Mouse (Mus musculus) heart, embryonic 12.5 days (tissue): ENCODE measurements around the gene Syt8. TPM values are rescaled to one million over a fixed set of nuclear protein-coding genes. Genes with fewer than 3 reads are reported as not detected.
A peak's percentile ranks its signal among the peaks of the same experiment; 100 is the strongest.

ENCODE experiments used
- ATAC-seq: fragments of 200-750 bp; cut with Nextera tagmentation; 2 replicates; pipeline ENCODE4 v1.8.0; 2017; ENCODE audit warnings: moderate TSS enrichment, moderate library complexity; ENCODE audit not compliant: insufficient number of reproducible peaks, low FRiP score
- H3K27ac ChIP-seq: fragments of 300-500 bp; sonication (generic); 2 replicates; pipeline ENCODE4 v1.5.1; 2016; ENCODE audit warnings: mild to moderate bottlenecking, moderate library complexity; ENCODE audit not compliant: poor library complexity, severe bottlenecking
- H3K27me3 ChIP-seq: fragments of 300-500 bp; sonication (generic); replicated peaks from 2 replicates; pipeline ENCODE4 v1.6.1; 2016; ENCODE audit warnings: mild to moderate bottlenecking, moderate library complexity
- H3K36me3 ChIP-seq: fragments of 300-500 bp; sonication (generic); 2 replicates; pipeline ENCODE4 v1.6.1; 2016; ENCODE audit warnings: mild to moderate bottlenecking, moderate library complexity
- H3K4me1 ChIP-seq: fragments of 300-500 bp; sonication (generic); replicated peaks from 2 replicates; pipeline ENCODE4 v1.6.1; 2016; ENCODE audit warnings: mild to moderate bottlenecking
- H3K4me2 ChIP-seq: fragments of 300-500 bp; sonication (generic); 2 replicates; pipeline ENCODE4 v1.6.1; 2016; ENCODE audit warnings: mild to moderate bottlenecking, moderate library complexity
- H3K4me3 ChIP-seq: fragments of 300-500 bp; sonication (generic); 2 replicates; pipeline ENCODE4 v1.5.1; 2016; ENCODE audit warnings: mild to moderate bottlenecking
- H3K9ac ChIP-seq: fragments of 300-500 bp; sonication (generic); 2 replicates; pipeline ENCODE4 v1.6.1; 2016; ENCODE audit warnings: mild to moderate bottlenecking, moderate library complexity
- H3K9me3 ChIP-seq: fragments of 300-500 bp; sonication (generic); replicated peaks from 2 replicates; pipeline ENCODE4 v1.6.1; 2016; ENCODE audit warnings: mild to moderate bottlenecking, moderate library complexity
- WGBS: fragments of 180-500 bp; shearing (Covaris S2); methylation state at CpG from one replicate; pipeline ENCODE4 v1.1.7; 2016; 5-methylcytosine and 5-hydroxymethylcytosine counted together
- polyA plus RNA-seq: library from polyadenylated mRNA; unstranded; fragments of >200 nt; fragmentation: Nextera tagmentation; extraction: Ambion mirVana; gene quantifications from 2 replicates; pipeline ENCODE4 v1.2.1, GENCODE M21; 2016

The Syt8 gene
- polyA plus RNA-seq: 0.28 and 0.57 TPM in 2 replicates

DNA sequence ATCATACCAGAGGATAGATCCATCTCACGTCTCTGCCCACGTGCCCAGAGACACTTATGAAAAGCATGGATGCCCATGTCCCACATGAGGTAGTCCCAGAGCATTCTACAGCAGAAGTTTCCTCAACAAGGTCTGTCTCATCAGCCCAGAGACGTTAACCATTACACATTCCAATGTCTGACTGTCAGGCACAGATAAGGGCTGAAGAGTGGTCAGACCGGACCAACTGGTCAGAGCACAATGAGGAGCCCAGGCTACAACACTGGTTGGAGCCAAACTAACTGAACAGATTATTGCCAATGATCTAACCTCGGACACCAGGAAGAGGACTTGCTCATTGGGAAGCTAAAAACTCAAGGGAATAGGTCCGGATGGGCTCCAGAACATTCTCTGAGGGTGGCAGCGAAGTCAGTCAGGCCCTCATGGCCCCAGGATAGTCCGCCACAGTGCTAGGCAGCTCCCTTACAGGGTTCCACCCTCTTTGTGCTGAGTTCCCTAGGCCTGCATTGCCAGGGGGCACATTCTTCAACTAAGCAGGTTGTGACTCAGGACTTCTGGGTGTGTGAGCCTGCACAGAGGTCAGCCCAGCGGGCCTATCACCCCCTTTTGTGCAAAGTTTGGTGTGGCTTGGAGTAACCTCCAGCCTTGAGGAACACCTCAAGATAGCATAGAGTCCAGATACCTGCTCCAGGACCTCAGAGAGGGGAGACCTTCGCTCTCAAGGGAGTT lies at the start of gene Syt8:
Syt8 (plus strand) TSS at position 714 of the 729 bp plus-strand sequence.
- peaks cover 38% of the 10 kb centered on the region for H3K4me1 ChIP-seq
- H3K27ac ChIP-seq: peak within 1 kb of the TSS; percentile 57
- H3K9me3 ChIP-seq: no peaks in the 10 kb centered on the region
- no peak for ATAC-seq
- H3K36me3 ChIP-seq: no peaks in the 10 kb centered on the region
- H3K27me3 ChIP-seq: no peaks in the 10 kb centered on the region
- H3K4me3 ChIP-seq: no peak within 1 kb of the TSS
- H3K4me2 ChIP-seq: no peak within 1 kb of the TSS
- peak within 1 kb of the TSS; percentile 51 for H3K9ac ChIP-seq
- WGBS: 66% methylated on average over 10 of the region's 10 CpGs

DNA sequence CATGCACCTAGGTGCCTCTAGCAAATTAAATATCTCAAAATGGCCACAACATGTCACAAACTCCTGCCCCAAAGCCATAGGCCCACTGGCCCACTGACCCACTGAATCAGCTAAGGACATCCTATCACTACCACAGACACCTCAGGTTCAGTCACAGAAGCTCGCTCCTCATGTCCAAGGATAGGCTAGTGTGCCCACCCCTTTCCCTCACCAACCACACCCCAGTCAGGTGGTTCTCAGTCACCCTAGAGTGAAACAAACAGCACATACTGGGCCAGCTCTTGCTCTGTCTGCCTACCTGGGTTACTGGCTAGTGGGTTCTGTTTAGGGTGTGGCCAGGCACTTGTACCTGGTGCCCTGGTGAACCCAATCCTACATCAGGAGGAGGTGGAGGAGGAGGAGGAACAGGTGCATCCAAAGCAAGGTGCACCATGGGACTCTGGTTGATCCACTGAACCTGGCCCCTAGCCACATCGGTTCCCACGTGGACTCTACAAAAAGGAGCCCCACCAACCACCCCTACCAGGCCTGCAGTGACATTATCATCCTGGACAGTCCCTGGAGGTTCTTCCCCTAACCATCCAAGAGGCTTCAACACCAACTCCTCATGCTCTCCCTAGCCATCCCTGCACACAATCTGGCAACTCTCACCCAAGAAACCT lies 48.8 kb upstream of the Syt8 start:
- Histone ChIP-seq H3K4me2 (peak overlapping the region; percentile 93), H3K27me3 (no peaks in the 10 kb centered on the region), H3K9ac (peak overlapping the region; percentile 86), H3K36me3 (peaks cover 48% of the 10 kb centered on the region), H3K9me3 (no peaks in the 10 kb centered on the region), H3K4me1 (peaks cover 27% of the 10 kb centered on the region), H3K27ac (peak overlapping the region; percentile 74), H3K4me3 (peak overlapping the region; percentile 77)
- ATAC-seq: no peak
- WGBS: 84% methylated on average over 3 of the region's 3 CpGs

DNA sequence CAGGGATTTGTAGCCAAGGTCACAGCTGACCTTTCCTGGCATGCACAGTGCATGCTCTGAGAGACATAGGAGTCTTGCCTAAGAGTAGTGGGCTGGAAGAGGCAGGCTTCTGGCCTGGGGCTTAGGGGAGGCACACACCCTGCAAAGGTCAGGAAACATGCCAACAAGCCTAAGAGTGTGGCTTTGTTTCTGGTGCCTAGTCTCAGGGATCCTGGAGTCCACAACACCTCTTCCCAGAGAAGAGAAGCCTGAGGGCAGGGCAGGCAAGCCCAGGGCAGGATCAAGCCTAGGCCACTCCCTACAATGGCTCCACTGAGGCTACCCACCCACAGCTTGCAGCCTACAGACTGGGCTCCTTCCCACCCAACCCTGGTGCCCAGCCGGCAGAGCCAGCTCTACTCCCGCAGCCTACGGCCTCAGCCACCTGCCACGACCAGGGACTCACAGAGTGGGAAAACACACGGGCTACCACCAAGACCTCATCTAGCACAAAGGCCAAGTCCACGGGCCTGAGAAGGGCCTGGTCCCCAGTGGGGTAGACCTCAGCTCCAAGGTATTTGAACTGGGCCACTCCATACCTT lies 47.9 kb upstream of the Syt8 start:
- WGBS: 39% methylated on average over 6 of the region's 6 CpGs
- H3K4me3 ChIP-seq: peak overlapping the region; percentile 77
- H3K4me2 ChIP-seq: peak overlapping the region; percentile 93
- peak; percentile 23; the same call in 1 of the 2 replicates for ATAC-seq
- H3K27me3 ChIP-seq: no peaks in the 10 kb centered on the region
- H3K9ac ChIP-seq: peak overlapping the region; percentile 86
- no peaks in the 10 kb centered on the region for H3K9me3 ChIP-seq
- H3K27ac ChIP-seq: peak overlapping the region; percentile 74
- H3K36me3 ChIP-seq: peaks cover 40% of the 10 kb centered on the region
- peaks cover 27% of the 10 kb centered on the region for H3K4me1 ChIP-seq

DNA sequence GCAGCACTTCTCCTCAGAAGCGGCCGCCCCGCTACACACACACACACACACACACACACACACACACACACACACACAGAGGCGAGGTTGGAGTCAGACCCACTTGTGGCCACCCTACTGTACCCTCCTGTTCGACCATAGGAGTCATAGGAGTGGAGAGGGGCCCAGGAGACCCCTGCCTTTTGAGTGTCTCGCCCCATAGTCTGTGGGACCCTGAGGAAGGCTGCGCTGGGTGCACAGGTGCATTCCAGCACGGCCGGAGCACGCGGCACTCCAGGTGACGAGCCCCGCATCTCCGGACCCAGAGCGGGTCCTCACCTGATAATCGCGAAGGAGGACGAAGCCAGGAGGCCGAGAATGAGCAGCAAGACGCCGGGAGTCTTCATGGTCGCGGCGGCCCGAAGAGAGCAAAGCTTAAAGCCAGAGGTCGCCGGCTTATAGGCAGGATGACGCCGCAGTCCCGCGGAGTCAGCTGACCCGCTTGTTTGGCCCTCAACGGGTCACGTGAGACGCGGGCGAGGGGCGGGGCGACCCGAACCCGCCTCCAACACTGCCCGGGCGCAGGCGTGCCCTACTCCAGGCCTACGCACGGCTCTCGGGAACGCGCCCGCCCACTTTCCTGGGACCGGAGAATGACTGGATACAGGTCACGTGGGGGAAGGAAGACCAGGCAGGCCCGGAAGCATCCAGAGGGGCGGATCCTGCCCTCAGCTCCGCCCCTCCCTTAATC lies 47.1 kb upstream of the Syt8 start, which contains the start of gene Ctsd:
Ctsd (minus strand) TSS at position 620 of the 730 bp plus-strand sequence.
- no peaks in the 10 kb centered on the region for H3K9me3 ChIP-seq
- ATAC-seq: peak; percentile 95
- peaks cover 27% of the 10 kb centered on the region for H3K4me1 ChIP-seq
- H3K4me2 ChIP-seq: peak within 1 kb of the TSS; percentile 93
- peak within 1 kb of the TSS; percentile 86 for H3K9ac ChIP-seq
- peak within 1 kb of the TSS; percentile 77 for H3K4me3 ChIP-seq
- peaks cover 31% of the 10 kb centered on the region for H3K36me3 ChIP-seq
- WGBS: under 1% methylated on average over 55 of the region's 55 CpGs
- peak within 1 kb of the TSS; percentile 74 for H3K27ac ChIP-seq
- no peaks in the 10 kb centered on the region for H3K27me3 ChIP-seq

DNA sequence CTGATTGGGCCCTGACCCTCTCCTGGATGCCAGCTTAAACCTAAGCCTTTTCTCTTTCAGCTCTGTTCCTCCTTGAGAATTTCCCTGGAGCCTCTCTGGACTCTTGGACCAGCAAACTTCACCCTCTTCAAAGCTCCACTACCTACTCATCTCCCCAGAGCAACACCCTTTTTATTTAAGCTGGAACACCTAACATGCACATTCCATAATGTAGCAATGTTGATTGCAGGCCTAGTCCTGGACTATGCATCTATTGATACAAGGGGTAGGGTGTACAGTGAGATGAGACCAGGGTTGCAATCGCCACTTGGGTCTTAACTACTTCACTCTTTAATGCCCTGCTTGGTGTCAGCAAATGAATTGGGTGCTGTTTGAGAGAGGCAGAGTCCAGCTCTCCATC lies 46.5 kb upstream of the Syt8 start:
- Histone ChIP-seq H3K9me3 (no peaks in the 10 kb centered on the region), H3K4me1 (peaks cover 31% of the 10 kb centered on the region), H3K27me3 (no peaks in the 10 kb centered on the region), H3K4me3 (peak overlapping the region; percentile 77), H3K27ac (peak overlapping the region; percentile 34; the same call in 1 of the 2 replicates), H3K36me3 (peaks cover 25% of the 10 kb centered on the region), H3K9ac (no peak overlapping the region), H3K4me2 (peak overlapping the region; percentile 93)
- no peak for ATAC-seq
- WGBS: 97% methylated on average over 1 of the region's 1 CpGs

DNA sequence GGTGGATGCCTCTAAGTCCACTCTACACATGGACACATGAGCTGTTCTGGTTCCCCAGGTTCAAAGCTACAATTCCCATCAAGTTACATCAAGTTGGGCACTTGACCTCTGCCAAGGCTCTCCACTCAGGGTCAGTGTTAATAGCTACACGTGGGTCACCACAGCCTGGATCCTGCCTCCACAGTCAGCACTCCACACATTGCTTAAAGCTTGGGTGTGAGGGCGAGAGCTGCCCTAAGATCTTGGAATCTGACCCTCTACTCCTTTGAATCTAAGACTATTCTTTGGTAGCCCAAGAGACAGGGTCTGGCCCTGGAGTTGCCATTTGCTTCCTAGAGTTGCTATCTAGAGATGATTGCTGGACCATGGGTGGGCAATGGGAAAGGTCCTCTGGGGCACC lies 45.9 kb upstream of the Syt8 start:
- Histone ChIP-seq H3K9me3 (no peaks in the 10 kb centered on the region), H3K27ac (no peak overlapping the region)
- WGBS: 85% methylated on average over 2 of the region's 2 CpGs

DNA sequence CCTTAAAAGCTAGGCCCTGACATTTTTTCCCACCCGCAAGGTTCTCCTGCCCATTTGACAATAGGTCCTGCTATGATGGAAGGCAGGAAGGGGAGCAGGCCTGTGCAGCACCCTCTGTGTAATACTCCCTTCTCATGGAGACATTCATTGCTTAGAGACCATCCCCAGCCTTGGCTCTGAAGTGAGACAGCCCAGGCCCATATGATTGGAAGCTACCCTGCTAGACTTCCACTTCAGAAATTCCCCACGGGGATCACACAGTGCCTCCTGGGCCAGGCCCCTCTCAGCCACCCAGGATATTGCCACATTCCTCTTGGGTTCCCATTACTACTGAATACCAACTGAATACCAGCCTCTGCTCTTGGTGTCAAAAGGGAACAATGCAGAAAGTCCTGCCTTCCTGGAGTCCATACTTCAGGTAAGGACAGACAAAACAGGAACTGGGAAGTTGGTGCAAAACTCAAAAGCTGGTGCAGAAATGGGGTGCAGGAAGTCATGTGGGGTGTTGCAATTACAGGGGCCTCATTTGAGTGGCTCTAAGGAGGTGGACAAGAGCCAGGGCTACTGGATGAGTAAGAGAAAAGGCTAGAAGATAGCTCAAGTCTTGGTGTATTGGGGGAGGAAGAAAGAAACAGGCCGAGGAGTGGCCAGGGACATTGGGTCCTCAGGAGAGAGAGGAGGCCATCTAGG lies 44.5 kb upstream of the Syt8 start:
- H3K27me3 ChIP-seq: no peaks in the 10 kb centered on the region
- WGBS: 78% methylated on average over 3 of the region's 3 CpGs
- no peak overlapping the region for H3K27ac ChIP-seq
- no peaks in the 10 kb centered on the region for H3K9me3 ChIP-seq
- H3K4me1 ChIP-seq: peaks cover 25% of the 10 kb centered on the region
- ATAC-seq: no peak
- H3K9ac ChIP-seq: no peak overlapping the region
- no peak overlapping the region for H3K4me3 ChIP-seq
- H3K36me3 ChIP-seq: peaks cover 6% of the 10 kb centered on the region
- no peak overlapping the region for H3K4me2 ChIP-seq

More for the DNA sequence above, 45.9 kb upstream of the Syt8 start:
- no peak for ATAC-seq
- Histone ChIP-seq H3K27me3 (no peaks in the 10 kb centered on the region), H3K4me2 (no peak overlapping the region), H3K4me1 (peaks cover 32% of the 10 kb centered on the region), H3K9ac (no peak overlapping the region), H3K4me3 (no peak overlapping the region), H3K36me3 (peaks cover 19% of the 10 kb centered on the region)

DNA sequence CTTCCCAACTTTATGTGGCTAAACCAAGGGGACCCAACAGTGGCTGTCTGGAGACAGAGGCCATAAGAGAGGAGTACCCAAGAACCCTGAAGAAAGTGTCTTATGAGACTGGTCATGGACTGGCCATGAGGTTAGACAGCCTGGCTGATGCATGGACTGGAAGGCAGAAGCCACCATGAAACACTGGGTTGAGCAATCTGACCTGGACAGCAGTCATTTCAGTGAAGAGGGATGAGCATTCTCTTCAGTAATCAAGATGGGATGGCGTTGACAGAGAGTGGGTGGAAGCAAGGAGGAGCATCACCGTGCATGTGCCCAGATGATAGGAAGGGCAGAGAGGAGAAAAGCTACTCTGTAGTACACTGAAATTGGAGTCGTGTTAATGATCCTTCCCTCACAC lies 43.5 kb upstream of the Syt8 start:
- no peak overlapping the region for H3K4me3 ChIP-seq
- H3K36me3 ChIP-seq: no peaks in the 10 kb centered on the region
- H3K9ac ChIP-seq: no peak overlapping the region
- H3K27me3 ChIP-seq: no peaks in the 10 kb centered on the region
- ATAC-seq: no peak
- H3K4me1 ChIP-seq: peaks cover 15% of the 10 kb centered on the region
- no peak overlapping the region for H3K27ac ChIP-seq
- no peak overlapping the region for H3K4me2 ChIP-seq
- no peaks in the 10 kb centered on the region for H3K9me3 ChIP-seq
- 67% methylated on average over 3 of the region's 3 CpGs for WGBS

DNA sequence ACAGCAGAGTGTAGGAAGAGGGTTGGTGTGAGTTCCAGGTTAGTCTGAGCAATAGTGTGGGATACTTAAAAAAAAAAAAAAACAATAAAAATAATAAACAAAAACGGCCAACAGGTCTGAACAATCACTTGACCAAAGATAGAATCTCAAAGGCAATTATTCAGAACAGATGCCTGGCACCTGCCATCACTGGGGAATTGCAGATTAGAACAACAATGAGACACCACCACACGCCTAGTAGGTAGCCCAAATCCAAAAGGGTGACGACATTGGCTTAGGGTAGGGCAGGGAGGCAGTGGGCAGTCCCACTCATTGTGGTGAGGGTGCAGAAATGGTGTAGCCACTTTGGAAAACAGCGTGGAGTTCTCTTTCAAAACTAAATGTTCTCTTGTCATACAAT lies 43.0 kb upstream of the Syt8 start:
- Histone ChIP-seq H3K9me3 (no peaks in the 10 kb centered on the region), H3K27me3 (no peaks in the 10 kb centered on the region), H3K4me2 (no peak overlapping the region), H3K4me3 (no peak overlapping the region), H3K4me1 (peaks cover 10% of the 10 kb centered on the region), H3K9ac (no peak overlapping the region), H3K36me3 (no peaks in the 10 kb centered on the region), H3K27ac (no peak overlapping the region)
- 64% methylated on average over 4 of the region's 4 CpGs for WGBS
- no peak for ATAC-seq

DNA sequence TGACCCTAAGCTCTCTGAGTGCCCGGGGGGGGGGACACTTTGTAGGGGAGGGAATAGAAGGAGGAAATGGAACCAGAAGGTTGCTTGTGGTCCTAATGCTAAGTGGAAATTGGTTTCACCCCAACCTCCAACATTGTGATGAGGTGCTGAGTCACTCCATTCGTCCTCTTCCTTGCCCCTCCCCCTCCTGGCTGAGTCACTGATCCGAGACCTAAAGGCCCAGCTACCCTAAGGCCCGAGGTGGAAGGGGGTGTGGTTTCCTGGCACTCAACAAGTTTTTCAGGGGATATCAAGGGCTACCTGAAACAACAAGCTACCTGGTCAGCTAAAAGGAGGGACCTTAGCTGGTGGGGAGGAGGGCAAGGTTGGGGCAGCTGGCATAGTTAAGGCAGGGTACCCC lies 41.5 kb upstream of the Syt8 start:
- no peak overlapping the region for H3K4me3 ChIP-seq
- 25% methylated on average over 4 of the region's 4 CpGs for WGBS
- no peak overlapping the region for H3K27ac ChIP-seq
- ATAC-seq: peak; percentile 91
- H3K4me2 ChIP-seq: no peak overlapping the region
- H3K9me3 ChIP-seq: no peaks in the 10 kb centered on the region
- no peaks in the 10 kb centered on the region for H3K36me3 ChIP-seq
- no peaks in the 10 kb centered on the region for H3K27me3 ChIP-seq
- H3K4me1 ChIP-seq: 0 out of 2 replicates have a peak, but pooled peaks cover 5% of the 10 kb centered on the region
- no peak overlapping the region for H3K9ac ChIP-seq
